Mouse (Mus musculus) forebrain, embryonic 14.5 days (tissue): Measurements from ENCODE around the gene Rnf213. TPM values are rescaled to one million over a fixed set of nuclear protein-coding genes. Genes with fewer than 3 reads are reported as not detected.

Source experiments
- ATAC-seq: fragments of 200-750 bp; cut with Nextera tagmentation; 2 replicates; pipeline ENCODE4 v1.8.0; 2017; ENCODE audit warnings: mild to moderate bottlenecking, moderate library complexity
- DNase-seq: peaks from one replicate; pipeline ENCODE4 v3.0.0-alpha.2; 2015; ENCODE audit warnings: low spot score
- H3K27ac ChIP-seq: fragments of 300-500 bp; sonication (generic); 2 replicates; pipeline ENCODE4 v1.5.1; 2014; ENCODE audit warnings: low read depth, mild to moderate bottlenecking, control low read depth, low read length, moderate library complexity
- H3K27me3 ChIP-seq: fragments of 300-500 bp; sonication (generic); replicated peaks from 2 replicates; pipeline ENCODE4 v1.6.1; 2014; ENCODE audit warnings: low read length, control low read depth, mixed read lengths; ENCODE audit not compliant: control insufficient read depth, insufficient read depth
- H3K36me3 ChIP-seq: fragments of 300-500 bp; sonication (generic); 2 replicates; pipeline ENCODE4 v1.6.1; 2014; ENCODE audit warnings: low read length, control low read depth; ENCODE audit not compliant: control insufficient read depth, insufficient read depth
- H3K4me1 ChIP-seq: fragments of 300-500 bp; sonication (generic); 2 replicates; pipeline ENCODE4 v1.6.1; 2014; ENCODE audit warnings: antibody characterized with exemption, low read length, control low read depth; ENCODE audit not compliant: control insufficient read depth, insufficient read depth
- H3K4me2 ChIP-seq: fragments of 300-500 bp; sonication (generic); 2 replicates; pipeline ENCODE4 v1.6.1; 2014; ENCODE audit warnings: mild to moderate bottlenecking, control low read depth, low read length
- H3K4me3 ChIP-seq: fragments of 300-500 bp; sonication (generic); 2 replicates; pipeline ENCODE4 v1.5.1; 2014; ENCODE audit warnings: low read depth, low read length, control low read depth
- H3K9ac ChIP-seq: fragments of 300-500 bp; sonication (generic); 2 replicates; pipeline ENCODE4 v1.6.1; 2014; ENCODE audit warnings: mild to moderate bottlenecking, low read length, control low read depth, moderate library complexity
- H3K9me3 ChIP-seq: fragments of 300-500 bp; sonication (generic); replicated peaks from 2 replicates; pipeline ENCODE4 v1.6.1; 2016; ENCODE audit warnings: low read length, control low read depth, mixed read lengths; ENCODE audit not compliant: control insufficient read depth
- WGBS: fragments of 180-500 bp; shearing (Covaris S2); extraction: QIAGEN DNeasy Blood & Tissue Kit; methylation state at CpG from one replicate; pipeline ENCODE4 v1.1.7; 2014; 5-methylcytosine and 5-hydroxymethylcytosine counted together
- polyA plus RNA-seq: library from polyadenylated mRNA; unstranded; fragments of >200 nt; fragmentation: Nextera tagmentation; extraction: Ambion mirVana; gene quantifications from 2 replicates; pipeline ENCODE4 v1.2.1, GENCODE M21; 2014

Rnf213 gene
- polyA plus RNA-seq, 1 experiment from 2014 or later = 1.5 TPM

GRCm38 (mm10) chr11:119394210-119394609 lies 1.3 kb downstream of the Rnf213 start:
- no peaks in the 10 kb centered on the region for H3K36me3 ChIP-seq
- no peak overlapping the region for H3K4me2 ChIP-seq
- peaks cover 67% of the 10 kb centered on the region for H3K27me3 ChIP-seq
- no peak overlapping the region for H3K27ac ChIP-seq
- 43% methylated on average over 6 of the region's 6 CpGs for WGBS
- no peaks in the 10 kb centered on the region for H3K9me3 ChIP-seq
- no peaks in the 10 kb centered on the region; the same call in 1 of the 2 replicates for H3K4me1 ChIP-seq
- DNase-seq = no peak
- no peak for ATAC-seq
- H3K9ac ChIP-seq = no peak overlapping the region
- H3K4me3 ChIP-seq = no peak overlapping the region

- DNase-seq = no peak
Observed at GRCm38 (mm10) chr11:119395394-119395793, 2.5 kb downstream of the Rnf213 start.

GRCm38 (mm10) chr11:119395931-119396330 lies 3.0 kb downstream of the Rnf213 start:
- H3K9ac ChIP-seq = no peak overlapping the region
- H3K36me3 ChIP-seq = no peaks in the 10 kb centered on the region
- no peaks in the 10 kb centered on the region for H3K4me1 ChIP-seq
- ATAC-seq = no peak
- H3K9me3 ChIP-seq = no peaks in the 10 kb centered on the region
- DNase-seq = no peak
- no peak overlapping the region for H3K4me2 ChIP-seq
- H3K4me3 ChIP-seq = no peak overlapping the region
- H3K27ac ChIP-seq = no peak overlapping the region
- 19% methylated on average over 13 of the region's 13 CpGs for WGBS
- peaks cover 51% of the 10 kb centered on the region for H3K27me3 ChIP-seq

More at GRCm38 (mm10) chr11:119395394-119395793, 2.5 kb downstream of the Rnf213 start:
- Histone ChIP-seq H3K4me2 (no peak overlapping the region), H3K9me3 (no peaks in the 10 kb centered on the region), H3K9ac (no peak overlapping the region), H3K27ac (no peak overlapping the region), H3K36me3 (no peaks in the 10 kb centered on the region), H3K27me3 (peaks cover 56% of the 10 kb centered on the region), H3K4me3 (no peak overlapping the region), H3K4me1 (no peaks in the 10 kb centered on the region; the same call in 1 of the 2 replicates)
- WGBS = 9% methylated on average over 7 of the region's 7 CpGs
- no peak for ATAC-seq

GRCm38 (mm10) chr11:119396461-119396860 lies 3.6 kb downstream of the Rnf213 start:
- DNase-seq = no peak

GRCm38 (mm10) chr11:119402501-119403160 lies 9.7 kb downstream of the Rnf213 start:
- H3K27me3 ChIP-seq = no peaks in the 10 kb centered on the region
- no peak for DNase-seq
- no peak overlapping the region for H3K27ac ChIP-seq
- no peak overlapping the region for H3K9ac ChIP-seq
- no peaks in the 10 kb centered on the region for H3K36me3 ChIP-seq
- H3K9me3 ChIP-seq = no peaks in the 10 kb centered on the region
- H3K4me1 ChIP-seq = no peaks in the 10 kb centered on the region
- H3K4me2 ChIP-seq = no peak overlapping the region
- ATAC-seq = no peak
- no peak overlapping the region for H3K4me3 ChIP-seq
- 55% methylated on average over 11 of the region's 11 CpGs for WGBS

More at GRCm38 (mm10) chr11:119396461-119396860, 3.6 kb downstream of the Rnf213 start:
- Histone ChIP-seq H3K4me2 (no peak overlapping the region), H3K9me3 (no peaks in the 10 kb centered on the region), H3K4me1 (no peaks in the 10 kb centered on the region), H3K27me3 (peaks cover 46% of the 10 kb centered on the region), H3K9ac (no peak overlapping the region), H3K36me3 (no peaks in the 10 kb centered on the region), H3K27ac (no peak overlapping the region), H3K4me3 (no peak overlapping the region)
- ATAC-seq = no peak
- 44% methylated on average over 7 of the region's 7 CpGs for WGBS

GRCm38 (mm10) chr11:119404627-119405026 lies 11.7 kb downstream of the Rnf213 start:
- Histone ChIP-seq H3K4me1 (no peaks in the 10 kb centered on the region), H3K9me3 (no peaks in the 10 kb centered on the region), H3K4me2 (no peak overlapping the region), H3K36me3 (no peaks in the 10 kb centered on the region), H3K27me3 (no peaks in the 10 kb centered on the region), H3K4me3 (no peak overlapping the region), H3K9ac (no peak overlapping the region), H3K27ac (no peak overlapping the region)
- ATAC-seq = no peak
- WGBS = 50% methylated on average over 5 of the region's 5 CpGs
- DNase-seq = no peak

- H3K4me1 ChIP-seq = no peaks in the 10 kb centered on the region
- H3K36me3 ChIP-seq = no peaks in the 10 kb centered on the region
- H3K9me3 ChIP-seq = no peaks in the 10 kb centered on the region
- no peak overlapping the region for H3K27ac ChIP-seq
- H3K4me2 ChIP-seq = no peak overlapping the region
- WGBS = 92% methylated on average over 6 of the region's 6 CpGs
- no peak overlapping the region for H3K4me3 ChIP-seq
- no peak overlapping the region for H3K9ac ChIP-seq
- DNase-seq (no peak), ATAC-seq (no peak)
- no peaks in the 10 kb centered on the region for H3K27me3 ChIP-seq
Observed at GRCm38 (mm10) chr11:119407381-119407780, 14.5 kb downstream of the Rnf213 start.

GRCm38 (mm10) chr11:119407977-119408376 lies 15.1 kb downstream of the Rnf213 start:
- no peak overlapping the region for H3K4me3 ChIP-seq
- no peak for ATAC-seq
- no peak overlapping the region for H3K27ac ChIP-seq
- H3K9ac ChIP-seq = no peak overlapping the region
- no peak for DNase-seq
- no peaks in the 10 kb centered on the region for H3K27me3 ChIP-seq
- no peaks in the 10 kb centered on the region for H3K4me1 ChIP-seq
- no peaks in the 10 kb centered on the region for H3K36me3 ChIP-seq
- no peak overlapping the region for H3K4me2 ChIP-seq
- WGBS = 47% methylated on average over 5 of the region's 5 CpGs
- no peaks in the 10 kb centered on the region for H3K9me3 ChIP-seq

GRCm38 (mm10) chr11:119419327-119420118 lies 26.6 kb downstream of the Rnf213 start:
- no peak for DNase-seq
- H3K9me3 ChIP-seq = no peaks in the 10 kb centered on the region
- H3K4me2 ChIP-seq = no peak overlapping the region
- no peaks in the 10 kb centered on the region for H3K36me3 ChIP-seq
- H3K9ac ChIP-seq = no peak overlapping the region
- no peaks in the 10 kb centered on the region for H3K27me3 ChIP-seq
- WGBS = 71% methylated on average over 16 of the region's 16 CpGs
- H3K4me3 ChIP-seq = no peak overlapping the region
- ATAC-seq = no peak
- H3K4me1 ChIP-seq = no peaks in the 10 kb centered on the region
- no peak overlapping the region for H3K27ac ChIP-seq
